Mouse (Mus musculus): ENCODE data around the gene Pgm5.
A peak's percentile ranks its signal among the peaks of the same experiment; 100 is the strongest.

Gene Pgm5

DNA sequence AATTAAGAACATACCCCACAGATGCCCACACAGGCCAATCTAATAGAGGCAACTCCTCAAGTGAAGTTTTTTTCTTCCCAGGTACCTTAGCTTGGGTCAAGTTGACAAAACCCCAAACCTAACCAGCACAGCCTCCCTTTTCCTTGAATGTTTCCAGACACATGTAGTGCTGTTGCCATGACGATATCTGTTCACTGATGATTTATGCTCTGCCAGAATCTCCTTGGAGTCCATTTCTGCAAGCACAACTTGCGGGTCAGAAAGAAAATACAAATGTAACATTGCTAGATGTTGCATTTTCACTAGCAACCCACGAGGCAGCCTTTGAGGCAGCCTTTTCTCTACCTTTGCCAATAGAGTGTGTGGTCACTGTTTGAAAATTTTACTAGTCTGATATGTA is 194.1 kb downstream of the Pgm5 start:
- DNase-seq (ENCODE audit: low spot score in 2 of 2): no peak

GRCm38 (mm10) chr19:24665771-24666170 is 195.9 kb downstream of the Pgm5 start:
- no peak for DNase-seq (ENCODE audit: low spot score in 2 of 2)

GRCm38 (mm10) chr19:24662346-24662745 is 199.3 kb downstream of the Pgm5 start:
- no peak for DNase-seq (ENCODE audit: low spot score in 2 of 2)

DNA sequence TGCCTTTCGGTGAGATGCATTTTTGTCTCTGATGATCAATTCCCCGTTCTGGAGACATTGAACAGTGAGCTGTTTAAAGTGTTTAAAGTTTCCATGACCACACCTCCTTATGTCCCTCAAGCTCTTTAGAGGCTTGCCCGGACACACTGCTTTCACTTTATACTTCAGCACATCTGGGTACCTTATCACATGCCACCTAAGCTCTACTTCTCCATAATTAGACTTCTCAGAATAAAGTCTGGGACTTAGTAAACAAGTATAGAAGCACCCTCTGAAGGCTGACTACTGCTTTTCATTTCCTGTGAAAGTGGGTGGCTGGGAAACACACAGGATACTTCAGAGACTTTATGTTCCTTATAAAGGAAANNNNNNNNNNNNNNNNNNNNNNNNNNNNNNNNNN is 204.7 kb downstream of the Pgm5 start:
- peak; percentile 67 to 69 for DNase-seq (ENCODE audit: low spot score in 2 of 2)

DNA sequence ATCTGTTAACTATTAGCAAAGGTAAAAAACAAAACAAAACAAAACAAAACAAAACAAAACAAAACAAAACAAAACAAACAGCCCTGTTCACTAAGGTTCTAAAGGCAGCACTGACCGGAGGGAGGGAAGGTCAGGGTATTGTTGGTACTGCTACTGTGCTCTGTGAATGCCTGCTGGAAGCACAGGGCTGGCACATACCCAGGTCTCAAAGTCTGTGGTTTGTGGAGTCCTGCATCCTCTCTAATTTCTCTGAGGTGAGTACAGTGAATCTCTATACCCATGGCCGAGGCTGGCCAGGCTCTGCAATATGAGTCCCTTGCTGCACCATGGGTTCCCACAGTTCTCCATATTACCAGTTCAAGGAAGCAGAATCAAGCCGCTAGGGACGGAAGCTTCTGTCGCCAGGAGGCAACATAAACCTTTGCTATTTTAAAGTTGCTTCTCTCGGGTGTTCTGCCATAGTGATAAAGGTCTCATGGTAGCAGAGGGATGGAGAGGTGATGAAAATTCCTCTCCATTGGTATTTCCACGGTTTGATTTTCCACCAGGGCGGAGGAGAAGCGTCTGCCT is 208.3 kb downstream of the Pgm5 start:
- DNase-seq (ENCODE audit: low spot score in 2 of 2): no peak

DNA sequence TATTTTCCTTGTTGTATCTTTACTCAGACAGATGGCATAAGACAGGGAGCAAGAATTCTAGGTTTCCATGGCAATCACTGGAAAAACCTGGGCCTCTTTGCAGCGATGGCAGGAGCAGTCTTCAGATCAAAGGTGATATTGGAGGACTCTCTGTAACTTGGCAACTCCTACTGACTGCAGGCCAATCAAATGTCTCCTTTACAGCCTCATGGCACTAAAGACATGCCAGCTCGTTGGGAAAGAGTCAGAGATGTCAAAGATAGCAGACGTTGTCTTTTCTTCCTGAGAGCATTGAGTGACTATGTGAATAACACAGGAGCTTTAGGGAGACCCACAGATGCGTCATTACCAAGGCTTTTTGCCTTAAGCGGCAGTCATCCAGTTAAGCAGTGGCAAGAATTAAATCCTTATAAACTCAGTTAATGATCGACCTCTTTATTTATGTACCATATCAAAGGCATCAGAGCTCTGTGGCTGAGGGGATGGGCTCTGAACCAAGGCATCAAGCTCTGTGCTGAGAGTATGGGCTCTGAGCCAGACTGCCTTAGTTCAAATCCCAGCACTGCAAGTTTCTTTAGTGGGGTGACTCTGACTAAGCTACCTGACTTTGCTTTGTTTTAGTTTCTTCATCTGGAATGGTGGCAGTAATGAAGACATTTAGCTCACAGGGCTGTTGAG is 209.2 kb downstream of the Pgm5 start:
- no peak for DNase-seq (ENCODE audit: low spot score in 2 of 2)

DNA sequence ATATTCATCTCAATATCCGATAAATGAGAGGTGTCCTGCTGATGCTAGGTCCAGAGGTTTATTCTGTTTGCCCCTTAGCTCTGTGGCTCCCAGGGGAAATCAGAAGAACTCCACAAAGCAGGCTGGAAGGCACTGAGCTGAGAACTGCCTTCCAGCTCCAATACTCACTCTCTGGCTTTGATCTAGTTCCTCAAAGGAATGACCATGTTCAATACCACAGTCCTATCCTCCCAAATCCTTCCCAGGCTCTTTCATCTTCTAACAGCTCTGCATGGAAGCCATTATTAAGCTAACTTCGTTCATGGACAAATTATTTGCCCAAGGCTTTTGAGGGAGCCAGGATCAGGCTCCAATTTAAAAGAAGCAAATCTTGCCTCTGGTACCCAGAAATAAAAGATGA is 210.1 kb downstream of the Pgm5 start:
- no peak for DNase-seq (ENCODE audit: low spot score in 2 of 2)

DNA sequence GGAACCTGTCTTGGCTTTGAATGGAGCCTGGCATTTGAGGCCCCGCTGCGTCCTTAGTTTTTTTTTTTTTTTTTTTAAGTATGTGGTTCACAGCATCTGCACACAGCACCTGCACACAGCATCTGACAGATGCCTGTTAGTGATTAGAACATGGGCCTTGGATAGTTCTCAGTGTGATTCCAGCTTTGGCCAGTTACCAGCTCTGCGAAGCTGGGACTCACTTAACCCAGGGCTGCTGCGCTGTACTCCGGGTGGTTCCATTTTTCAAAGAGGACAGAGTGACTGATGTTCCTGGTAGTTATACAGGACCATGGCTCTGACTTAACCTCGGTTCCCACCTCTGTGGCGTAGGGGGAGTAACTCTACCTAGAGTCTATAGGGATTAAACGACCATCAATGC is 211.2 kb downstream of the Pgm5 start:
- no peak for DNase-seq (ENCODE audit: low spot score in 2 of 2)

DNA sequence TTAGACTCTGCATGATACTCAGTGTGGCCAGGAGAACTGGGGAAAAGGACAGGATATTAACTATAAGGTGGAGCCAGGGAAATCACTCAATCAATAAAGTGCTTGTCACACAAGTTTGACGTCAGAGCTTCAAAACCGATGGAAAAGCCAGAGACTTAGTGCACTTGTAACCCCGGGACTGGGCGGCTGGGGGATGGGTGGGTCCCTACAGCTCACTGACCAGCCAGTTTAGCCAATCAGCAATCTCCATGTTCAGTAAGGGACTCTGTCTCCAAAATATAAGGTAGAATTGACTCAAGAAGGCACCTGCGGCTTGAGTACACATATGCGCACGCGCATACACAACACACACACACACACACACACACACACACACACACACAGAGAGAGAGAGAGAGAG is 213.6 kb downstream of the Pgm5 start:
- no peak for DNase-seq (ENCODE audit: low spot score in 2 of 2)

- peak; percentile 87 to 89 for DNase-seq (ENCODE audit: low spot score in 2 of 2)
Observed at GRCm38 (mm10) chr19:24646162-24646829, 215.4 kb downstream of the Pgm5 start.

- DNase-seq (ENCODE audit: low spot score in 2 of 2): no peak
Observed at GRCm38 (mm10) chr19:24644971-24645370, 216.7 kb downstream of the Pgm5 start.

DNA sequence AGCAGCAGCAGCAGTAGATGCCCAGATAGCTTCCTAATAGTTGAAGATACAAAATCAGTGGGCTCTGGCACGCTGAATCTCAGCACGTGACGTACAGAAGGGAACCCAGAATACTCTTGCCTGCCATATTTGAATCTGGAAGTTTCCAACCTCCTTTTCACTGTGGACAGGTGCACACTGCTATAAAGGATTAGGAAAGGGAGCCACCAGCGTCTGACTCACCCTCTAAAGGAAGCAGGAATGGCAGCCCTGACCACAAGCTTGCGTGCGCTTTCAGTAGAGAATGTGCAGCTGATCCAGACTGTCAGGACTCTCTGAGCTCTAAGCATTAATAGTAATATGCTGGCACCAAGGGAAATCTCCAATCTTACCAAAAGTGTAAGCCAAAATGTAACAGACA is 220.7 kb downstream of the Pgm5 start:
- DNase-seq (ENCODE audit: low spot score in 2 of 2): no peak

GRCm38 (mm10) chr19:24637988-24638387 is 223.7 kb downstream of the Pgm5 start:
- no peak for DNase-seq (ENCODE audit: low spot score in 2 of 2)

DNA sequence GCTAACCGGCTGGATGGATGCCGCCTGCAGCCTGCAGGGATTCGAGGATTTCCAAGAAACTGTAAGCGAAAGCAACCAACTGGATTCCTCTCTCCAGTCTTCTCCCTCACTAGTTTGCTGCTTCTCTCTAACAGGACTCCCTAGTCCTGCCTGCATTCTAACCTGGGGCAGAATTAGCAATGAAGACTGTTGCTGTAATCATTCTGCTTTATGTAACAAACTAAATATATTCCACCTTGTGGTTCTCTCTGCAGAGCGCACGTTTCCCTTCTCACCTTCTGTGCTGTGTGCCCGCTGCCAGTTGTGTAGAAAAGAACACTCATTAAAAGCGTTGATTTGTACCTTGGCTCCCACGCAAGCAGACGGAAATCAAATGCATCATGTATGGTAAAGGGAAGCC is 225.0 kb downstream of the Pgm5 start:
- no peak for DNase-seq (ENCODE audit: low spot score in 2 of 2)

DNA sequence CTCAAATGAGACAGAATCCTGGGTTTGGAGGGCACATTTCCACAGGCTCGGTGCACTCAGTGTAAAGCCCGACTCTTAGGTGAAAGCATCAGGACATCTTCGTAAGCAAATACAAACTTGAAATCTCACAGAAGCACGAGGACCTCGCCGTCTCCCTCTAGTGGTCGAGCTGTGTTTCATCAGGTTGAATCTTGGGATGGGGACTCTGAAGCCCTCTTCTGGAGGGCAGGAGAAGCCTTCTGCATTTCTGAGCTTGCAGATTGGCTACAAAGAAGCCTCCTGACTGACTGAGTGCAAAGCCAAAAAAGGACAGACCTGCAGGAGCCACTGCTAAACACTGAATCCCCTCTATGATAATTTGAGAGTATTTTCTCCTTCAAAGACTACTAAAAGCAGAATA is 227.1 kb downstream of the Pgm5 start:
- peak; percentile 73 to 75 for DNase-seq (ENCODE audit: low spot score in 2 of 2)

Measured in spleen, postnatal 36 days (tissue).